Mouse (Mus musculus): ENCODE results near the gene Hist1h4j.
A peak's percentile ranks its signal among the peaks of the same experiment; 100 is the strongest.

- TF ChIP-seq POLR2A (IDR thresholded peaks at IDR 0.05; ENCODE audit: insufficient read depth, low read length), result no peak
- TF ChIP-seq CTCF (IDR thresholded peaks at IDR 0.05; ENCODE audit: low read depth, low read length), result peak; percentile 61
Measured at GRCm38 (mm10) chr13:21734010-21734905, 606 bp upstream of the Hist1h4j start.
